Mouse (Mus musculus) adipose tissue, adult 10 weeks (tissue): Measurements from ENCODE around the gene Gm38431. TPM values are rescaled to one million over a fixed set of nuclear protein-coding genes. Genes with fewer than 3 reads are reported as not detected.

Source experiments
- polyA plus RNA-seq: library from polyadenylated mRNA; stranded (reverse); fragments of 350-450 nt; fragmentation: Illumina TruSeq; extraction: RNeasy Lipid Tissue Mini Kit (QIAGEN cat#74804); gene quantifications from one replicate; pipeline ENCODE4 v1.2.3, GENCODE M21; 2014; ENCODE audit warnings: low read depth, low replicate concordance

Gene Gm38431
- polyA plus RNA-seq: 1.4 TPM

GRCm38 (mm10) chr9:21091707-21092320 is at the start of gene Gm38431, which contains the start of gene Raver1:
TSS of gene Gm38431 (minus strand) at chr9:21091997.
TSS of gene Raver1 (minus strand) at chr9:21092008.

GRCm38 (mm10) chr9:21131059-21131956 is 39.5 kb upstream of the Gm38431 start, which contains the start of gene Tyk2:
TSS of gene Tyk2 (minus strand) at chr9:21131243.

GRCm38 (mm10) chr9:21073044-21073840 is 18.6 kb downstream of the Gm38431 start, which contains the start of the genes Gm49373 and Fdx1l:
TSS of gene Gm49373 (minus strand) at chr9:21073096.
TSS of gene Fdx1l (minus strand) at chr9:21073614.

GRCm38 (mm10) chr9:21067006-21067684 is 24.7 kb downstream of the Gm38431 start, which contains the start of gene Zglp1:
TSS of gene Zglp1 (minus strand) at chr9:21067093.

GRCm38 (mm10) chr9:21031896-21032351 is 59.9 kb downstream of the Gm38431 start, which contains the start of gene Icam5:
TSS of gene Icam5 (plus strand) at chr9:21032073.

GRCm38 (mm10) chr9:21029291-21030054 is 62.3 kb downstream of the Gm38431 start, which contains the start of gene Icam4:
TSS of gene Icam4 (plus strand) at chr9:21029373.

Other genes with a start within 250 kb of the Gm38431 start
- gene A230050P20Rik, start 223.4 kb downstream of the Gm38431 start, polyA plus RNA-seq: 49.7 TPM
- gene Angptl6, start 212.3 kb downstream of the Gm38431 start, polyA plus RNA-seq: 2.5 TPM
- 19.4 TPM for gene Ppan, start 203.8 kb downstream of the Gm38431 start, polyA plus RNA-seq
- 137 TPM for gene Eif3g, start 193.4 kb downstream of the Gm38431 start, polyA plus RNA-seq
- 16.9 TPM for gene Dnmt1, start 132.1 kb downstream of the Gm38431 start, polyA plus RNA-seq
- 2.8 TPM for gene S1pr2, start 115.2 kb downstream of the Gm38431 start, polyA plus RNA-seq
- gene Mrpl4, start 89.3 kb downstream of the Gm38431 start, polyA plus RNA-seq: 49.4 TPM
- gene Icam1, start 76.0 kb downstream of the Gm38431 start, polyA plus RNA-seq: 14.0 TPM
- gene Icam4, start 62.6 kb downstream of the Gm38431 start, polyA plus RNA-seq: 0.32 TPM
- not detected for gene Icam5, start 59.9 kb downstream of the Gm38431 start, polyA plus RNA-seq
- gene Zglp1, start 24.9 kb downstream of the Gm38431 start, polyA plus RNA-seq: not detected
- gene Gm49373, start 18.9 kb downstream of the Gm38431 start, polyA plus RNA-seq: not detected
- gene Fdx1l, start 18.4 kb downstream of the Gm38431 start, polyA plus RNA-seq: 38.2 TPM
- gene Raver1, start within 50 bp of the Gm38431 start, polyA plus RNA-seq: 32.1 TPM
- 17.2 TPM for gene Tyk2, start 39.2 kb upstream of the Gm38431 start, polyA plus RNA-seq
- gene Cdc37, start 58.0 kb upstream of the Gm38431 start, polyA plus RNA-seq: 120 TPM
- gene Pde4a, start 73.7 kb upstream of the Gm38431 start, polyA plus RNA-seq: 16.0 TPM
- gene Keap1, start 147.4 kb upstream of the Gm38431 start, polyA plus RNA-seq: 33.5 TPM
- not detected for gene S1pr5, start 156.4 kb upstream of the Gm38431 start, polyA plus RNA-seq
- gene Atg4d, start 173.3 kb upstream of the Gm38431 start, polyA plus RNA-seq: 18.9 TPM
- gene Kri1, start 196.0 kb upstream of the Gm38431 start, polyA plus RNA-seq: 30.1 TPM
- gene Cdkn2d, start 199.4 kb upstream of the Gm38431 start, polyA plus RNA-seq: 13.7 TPM
- 73.5 TPM for gene Ap1m2, start 220.3 kb upstream of the Gm38431 start, polyA plus RNA-seq
- gene Slc44a2, start 228.7 kb upstream of the Gm38431 start, polyA plus RNA-seq: 39.7 TPM